Mouse (Mus musculus): ENCODE data around the gene Pdlim4.
"Not testable (repeated sequence)": the region's sequence is repeated elsewhere in the genome, so short reads cannot be mapped to it uniquely, and the experiment has no call there.

The Pdlim4 gene

GRCm38 (mm10) chr11:54062086-54062752 is 6.6 kb downstream of the Pdlim4 start:
- DNase-seq (ENCODE audit: low spot score): peak; percentile 62

DNA sequence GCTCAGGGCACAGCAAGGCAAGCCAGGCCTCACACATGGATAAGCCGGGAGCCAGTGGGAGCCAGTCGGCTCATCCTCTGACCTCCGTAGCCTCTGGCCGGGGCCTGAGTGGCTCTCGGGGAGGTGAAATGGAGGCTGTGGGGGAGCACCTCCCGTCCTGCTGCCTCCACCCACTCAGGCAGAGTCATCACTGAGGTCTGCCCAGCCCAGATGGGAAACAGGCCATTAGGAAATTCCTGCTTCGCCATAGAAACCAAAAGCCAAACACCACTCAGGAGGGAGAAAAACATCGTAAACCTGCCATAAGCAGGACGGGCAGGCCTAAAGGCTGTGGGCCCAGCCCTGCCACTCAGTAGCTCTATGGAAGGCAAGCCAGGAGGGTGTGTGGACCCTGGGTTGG is 8.5 kb downstream of the Pdlim4 start:
- DNase-seq (ENCODE audit: low spot score): peak; percentile 54

DNA sequence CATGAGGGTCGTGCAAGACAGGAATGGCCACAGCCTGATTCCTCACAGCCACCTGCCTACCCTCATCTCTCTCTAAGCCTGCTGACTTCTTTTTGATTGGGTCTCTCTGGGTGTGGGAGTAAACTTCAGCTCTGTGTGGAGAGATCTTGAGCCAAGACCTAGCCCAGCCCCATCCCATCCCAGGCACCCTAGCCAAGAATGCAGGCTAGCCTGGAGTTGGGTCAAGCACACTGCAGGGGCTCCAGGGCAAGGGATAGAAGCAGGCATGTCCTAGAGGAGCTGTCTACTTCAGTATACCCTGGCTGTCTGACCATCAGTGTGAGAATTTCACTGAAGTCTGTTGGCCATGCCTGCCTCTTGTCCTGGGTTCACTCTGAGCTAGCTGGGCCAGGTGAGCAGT is 9.3 kb downstream of the Pdlim4 start:
- DNase-seq (ENCODE audit: low spot score): no peak

DNA sequence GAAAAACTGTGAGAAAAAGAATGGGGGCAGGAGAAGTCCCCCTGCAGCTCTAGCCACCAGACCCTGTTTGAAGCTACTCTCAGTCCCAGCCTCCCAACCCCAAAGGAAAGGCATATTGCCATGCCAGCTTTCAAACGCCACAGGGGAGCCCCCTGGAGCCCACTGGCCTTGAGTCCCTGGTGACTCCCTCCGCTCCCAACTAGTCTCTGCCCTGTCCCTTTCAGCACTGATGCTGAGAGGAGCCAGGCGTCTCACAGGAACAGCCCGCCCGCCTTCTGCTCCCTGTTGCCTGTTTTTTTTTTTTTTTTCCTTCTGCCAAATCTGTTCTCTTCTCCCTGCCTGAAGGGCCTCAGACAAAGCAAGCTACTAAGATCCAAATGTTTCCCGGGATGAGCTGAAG is 10.2 kb downstream of the Pdlim4 start:
- no peak for DNase-seq (ENCODE audit: low spot score)

GRCm38 (mm10) chr11:54058056-54058617 is 10.7 kb downstream of the Pdlim4 start:
- no peak for DNase-seq (ENCODE audit: low spot score)

GRCm38 (mm10) chr11:54057428-54057827 is 11.4 kb downstream of the Pdlim4 start:
- no peak for DNase-seq (ENCODE audit: low spot score)

DNA sequence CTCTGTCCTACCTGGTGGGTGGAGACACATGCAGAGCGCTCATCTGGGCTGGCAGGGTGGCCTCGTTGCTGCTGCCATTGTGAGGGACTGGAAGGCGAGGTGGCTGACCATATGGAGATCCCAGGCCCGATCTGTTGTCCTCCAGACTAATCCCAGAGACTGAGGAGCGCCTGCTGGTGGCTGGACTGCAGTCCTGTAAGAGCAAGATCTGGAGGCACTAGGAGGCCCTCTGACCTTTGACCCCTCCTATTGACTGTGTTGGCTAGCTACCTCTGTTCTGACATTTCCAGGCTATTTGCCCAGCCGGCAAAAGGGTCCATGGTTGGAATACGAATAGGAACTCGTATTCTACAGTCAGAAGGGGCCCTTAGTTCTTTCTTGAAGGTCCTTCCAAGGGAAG is 12.7 kb downstream of the Pdlim4 start:
- DNase-seq (ENCODE audit: low spot score): no peak

- DNase-seq (ENCODE audit: low spot score): no peak
Measured at GRCm38 (mm10) chr11:54054257-54054656, 14.6 kb downstream of the Pdlim4 start.

- no peak for DNase-seq (ENCODE audit: low spot score)
Measured at GRCm38 (mm10) chr11:54053090-54053489, 15.7 kb downstream of the Pdlim4 start.

DNA sequence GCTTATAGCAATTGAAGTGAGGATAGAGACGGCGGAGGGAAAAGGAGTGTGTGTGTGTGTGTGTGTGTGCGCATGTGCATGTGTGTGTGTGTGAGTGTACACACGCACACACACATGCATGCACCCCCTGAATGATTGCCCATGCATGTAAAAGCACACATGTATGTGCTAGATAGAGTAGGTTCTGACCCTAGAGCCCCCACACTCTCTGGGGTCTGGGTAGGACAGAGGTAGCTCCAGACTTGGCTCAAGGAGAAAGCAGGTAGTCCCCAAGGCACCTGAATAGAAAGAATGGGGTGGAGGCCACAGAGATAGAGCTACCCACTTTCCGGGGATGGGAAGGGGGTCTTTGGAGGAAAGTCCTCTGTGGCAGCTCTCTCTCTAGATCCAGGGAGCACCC is 16.7 kb downstream of the Pdlim4 start:
- no peak for DNase-seq (ENCODE audit: low spot score)

DNA sequence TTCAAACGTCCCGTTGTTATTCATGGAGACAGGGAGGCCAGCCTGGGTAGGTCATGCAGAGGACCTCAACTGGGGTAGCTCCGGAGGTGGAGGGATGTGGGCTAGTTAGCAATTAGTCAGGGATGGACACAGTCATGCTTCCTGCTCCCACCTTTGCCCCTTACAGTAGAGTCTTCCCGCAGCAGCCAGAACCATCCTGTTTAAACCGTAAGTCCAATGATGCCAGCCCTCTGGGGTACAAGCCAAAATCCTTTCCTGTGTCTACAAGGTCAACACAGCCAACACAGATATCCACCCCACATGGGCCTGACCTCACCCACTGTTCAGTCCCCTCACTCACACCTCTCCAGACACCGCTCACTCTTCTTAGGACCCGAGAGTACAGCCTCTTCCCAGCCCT is 17.7 kb downstream of the Pdlim4 start:
- no peak for DNase-seq (ENCODE audit: low spot score)

DNA sequence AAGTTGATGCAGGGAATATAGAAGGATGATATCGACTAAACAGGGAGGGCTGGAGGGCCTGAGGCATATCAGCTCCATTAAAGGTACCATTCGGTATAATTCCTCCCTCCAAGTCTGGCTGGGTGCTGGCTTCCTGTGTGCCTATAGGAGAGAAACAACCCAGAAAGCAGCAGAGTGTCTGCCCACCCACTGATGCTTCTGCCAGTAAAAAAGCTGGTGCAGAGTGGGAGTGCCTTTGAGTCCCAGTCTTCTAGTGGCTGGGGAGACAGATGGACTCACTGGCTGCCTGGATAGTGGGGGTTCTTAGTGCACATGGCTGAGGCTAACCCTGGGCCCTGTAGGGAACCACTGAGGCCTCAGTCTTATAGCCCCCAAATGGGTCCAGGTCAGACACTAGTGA is 18.6 kb downstream of the Pdlim4 start:
- no peak for DNase-seq (ENCODE audit: low spot score)

DNA sequence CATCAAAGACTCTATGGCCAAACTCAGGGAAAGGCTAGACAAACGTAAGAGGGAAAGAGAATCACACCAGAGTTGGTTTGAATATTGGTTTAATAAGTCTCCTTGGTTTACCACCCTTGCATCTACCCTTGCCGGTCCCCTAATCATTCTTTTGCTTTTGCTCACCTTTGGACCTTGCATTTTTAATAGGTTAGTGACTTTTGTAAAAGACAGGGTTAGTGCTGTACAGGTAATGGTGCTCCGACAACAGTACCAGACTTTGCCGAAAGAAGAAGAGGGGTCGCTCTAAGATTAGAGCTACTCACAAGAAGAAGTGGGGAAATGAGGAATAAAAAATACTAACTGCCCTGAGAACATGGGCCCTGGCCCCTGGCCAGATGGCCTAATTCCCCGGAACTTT is 28.1 kb downstream of the Pdlim4 start:
- no peak for DNase-seq (ENCODE audit: low spot score)

DNA sequence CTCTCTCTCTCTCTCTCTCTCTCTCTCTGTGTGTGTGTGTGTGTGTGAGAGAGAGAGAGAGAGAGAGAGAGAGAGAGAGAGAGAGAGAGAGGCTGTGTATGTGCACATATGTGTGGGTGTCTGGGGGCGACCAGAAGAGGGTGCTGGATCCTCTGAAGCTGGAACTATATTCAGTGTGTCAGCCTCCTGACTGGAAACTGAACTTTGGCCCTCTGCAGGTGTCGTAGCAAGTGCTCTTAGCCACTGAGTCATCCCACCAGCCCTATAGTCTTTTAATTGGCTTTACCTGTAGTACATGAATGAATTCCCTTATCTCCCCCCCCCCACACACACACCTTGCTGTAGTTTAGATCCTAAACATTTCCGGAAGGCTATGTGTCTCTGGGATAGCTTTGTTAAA is 35.9 kb downstream of the Pdlim4 start:
- DNase-seq (ENCODE audit: low spot score): not testable (repeated sequence)

DNA sequence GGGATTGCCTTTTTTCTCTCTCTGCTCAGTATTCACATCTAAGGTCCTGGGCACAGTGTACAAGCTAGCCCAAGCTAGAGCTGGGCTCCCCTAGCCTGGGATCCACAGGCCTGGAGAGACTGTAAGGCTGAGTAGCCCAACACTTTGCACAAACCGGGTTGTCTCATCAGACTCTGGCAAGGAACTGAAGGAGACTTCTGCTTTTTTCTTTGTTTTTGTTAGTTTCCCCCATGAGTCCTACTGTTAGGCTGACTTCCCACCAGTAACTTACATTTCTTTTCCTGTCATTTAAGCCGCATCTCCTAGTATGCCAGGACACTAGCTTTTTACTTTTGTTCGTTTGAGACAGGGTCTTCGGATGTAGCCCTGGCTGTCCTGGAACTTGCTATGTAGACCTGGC is 39.8 kb downstream of the Pdlim4 start:
- no peak for DNase-seq (ENCODE audit: low spot score)

- peak; percentile 60 for DNase-seq (ENCODE audit: low spot score)
Measured at GRCm38 (mm10) chr11:54028044-54028951, 40.5 kb downstream of the Pdlim4 start, which contains the start of gene Slc22a4. TSS of gene Slc22a4 (minus strand) at chr11:54028090.

- DNase-seq (ENCODE audit: low spot score): no peak
Measured at GRCm38 (mm10) chr11:54027131-54028043, 41.4 kb downstream of the Pdlim4 start.

- DNase-seq (ENCODE audit: low spot score): no peak
Measured at GRCm38 (mm10) chr11:54026491-54027041, 42.2 kb downstream of the Pdlim4 start.

GRCm38 (mm10) chr11:54021396-54022093 is 47.3 kb downstream of the Pdlim4 start:
- no peak for DNase-seq (ENCODE audit: low spot score)

DNA sequence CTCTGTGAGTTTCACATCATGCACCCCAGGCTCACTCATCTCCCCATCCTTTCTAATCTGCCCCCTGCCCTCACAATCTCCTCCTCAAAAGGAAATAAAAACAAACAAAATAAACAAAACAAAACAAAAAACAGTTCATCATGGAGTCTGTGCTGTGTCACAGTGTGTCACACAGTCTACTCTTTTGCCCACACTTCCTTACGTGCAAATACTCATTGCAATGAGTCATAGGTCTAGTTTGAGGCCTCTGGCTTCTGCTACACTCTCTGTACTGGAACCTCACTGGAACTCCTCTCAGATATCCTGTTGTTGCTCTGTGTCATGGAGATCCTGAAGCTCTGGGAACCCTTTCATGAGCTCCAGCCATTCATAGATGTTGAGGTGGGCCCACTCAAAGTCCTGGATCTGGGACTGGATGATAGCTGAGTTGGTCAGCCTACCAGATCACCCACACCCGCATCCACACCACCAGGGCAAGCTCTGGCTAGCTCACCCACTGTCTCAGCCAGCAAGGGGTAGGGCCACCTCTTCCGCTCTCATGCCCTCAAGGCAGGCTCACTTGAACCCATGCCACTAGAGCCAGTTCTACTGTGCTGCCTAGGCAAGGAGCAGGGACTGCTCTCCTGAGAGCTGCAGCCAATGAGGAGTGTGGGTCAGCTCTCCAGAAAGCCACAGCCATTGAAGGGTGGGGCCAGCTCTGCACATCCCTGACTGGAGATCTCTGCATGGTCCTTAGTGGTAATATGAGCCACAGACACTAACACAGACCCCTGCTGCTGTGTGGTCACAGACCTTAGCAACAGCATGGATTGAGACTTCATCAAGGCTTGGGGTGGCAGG is 49.7 kb downstream of the Pdlim4 start:
- DNase-seq (ENCODE audit: low spot score): no peak

Measured in urinary bladder, postnatal 25 days (tissue).